Mouse (Mus musculus) midbrain, embryonic 11.5 days (tissue): Measurements from ENCODE around the gene Large1. TPM values are rescaled to one million over a fixed set of nuclear protein-coding genes. Genes with fewer than 3 reads are reported as not detected.
A peak's percentile ranks its signal among the peaks of the same experiment; 100 is the strongest.

Experiments used
- ATAC-seq: fragments of 200-750 bp; cut with Nextera tagmentation; 2 replicates; pipeline ENCODE4 v1.8.0; 2017; ENCODE audit warnings: moderate TSS enrichment, moderate library complexity; ENCODE audit not compliant: low FRiP score
- DNase-seq: peaks from one replicate; pipeline ENCODE4 v3.0.0; 2015; ENCODE audit warnings: low spot score; ENCODE audit errors: missing footprints
- H3K27ac ChIP-seq: fragments of 300-500 bp; sonication (generic); 2 replicates; pipeline ENCODE4 v1.5.1; 2014; ENCODE audit warnings: low read depth, low read length
- H3K27me3 ChIP-seq: fragments of 300-500 bp; sonication (generic); 2 replicates; pipeline ENCODE4 v1.6.1; 2014; ENCODE audit warnings: mild to moderate bottlenecking, low read length, moderate library complexity, mixed read lengths; ENCODE audit not compliant: control insufficient read depth, insufficient read depth
- H3K36me3 ChIP-seq: fragments of 300-500 bp; sonication (generic); 2 replicates; pipeline ENCODE4 v1.6.1; 2014; ENCODE audit warnings: mild to moderate bottlenecking, low read length, moderate library complexity, mixed read lengths; ENCODE audit not compliant: control insufficient read depth, insufficient read depth
- H3K4me1 ChIP-seq: fragments of 300-500 bp; sonication (generic); 2 replicates; pipeline ENCODE4 v1.6.1; 2014; ENCODE audit warnings: low read length; ENCODE audit not compliant: control insufficient read depth, insufficient read depth
- H3K4me2 ChIP-seq: fragments of 300-500 bp; sonication (generic); 2 replicates; pipeline ENCODE4 v1.6.1; 2014; ENCODE audit warnings: mild to moderate bottlenecking, moderate library complexity
- H3K4me3 ChIP-seq: fragments of 300-500 bp; sonication (generic); 2 replicates; pipeline ENCODE4 v1.5.1; 2014; ENCODE audit warnings: low read depth, low read length
- H3K9ac ChIP-seq: fragments of 300-500 bp; sonication (generic); 2 replicates; pipeline ENCODE4 v1.6.1; 2014; ENCODE audit warnings: low read length
- H3K9me3 ChIP-seq: fragments of 300-500 bp; sonication (generic); 2 replicates; pipeline ENCODE4 v1.6.1; 2016; ENCODE audit warnings: low read length; ENCODE audit not compliant: control insufficient read depth
- WGBS: fragments of 180-500 bp; shearing (Covaris S2); extraction: QIAGEN DNeasy Blood & Tissue Kit; methylation state at CpG from one replicate; pipeline ENCODE4 v1.1.7; 2014; 5-methylcytosine and 5-hydroxymethylcytosine counted together
- polyA plus RNA-seq: library from polyadenylated mRNA; unstranded; fragments of >200 nt; fragmentation: Nextera tagmentation; extraction: Ambion mirVana; gene quantifications from 2 replicates; pipeline ENCODE4 v1.2.1, GENCODE M21; 2014

The Large1 gene
- polyA plus RNA-seq, 1 experiment from 2014 or later = 8.4 TPM

GRCm38 (mm10) chr8:73053878-73054277 is 299.5 kb downstream of the Large1 start:
- DNase-seq (no peak), ATAC-seq (no peak)
- no peaks in the 10 kb centered on the region for H3K9me3 ChIP-seq
- H3K9ac ChIP-seq = no peak overlapping the region
- no peak overlapping the region for H3K27ac ChIP-seq
- no peaks in the 10 kb centered on the region for H3K4me1 ChIP-seq
- WGBS = 92% methylated on average over 3 of the region's 3 CpGs
- no peaks in the 10 kb centered on the region for H3K36me3 ChIP-seq
- H3K4me2 ChIP-seq = no peak overlapping the region
- H3K4me3 ChIP-seq = no peak overlapping the region
- no peaks in the 10 kb centered on the region for H3K27me3 ChIP-seq

DNA sequence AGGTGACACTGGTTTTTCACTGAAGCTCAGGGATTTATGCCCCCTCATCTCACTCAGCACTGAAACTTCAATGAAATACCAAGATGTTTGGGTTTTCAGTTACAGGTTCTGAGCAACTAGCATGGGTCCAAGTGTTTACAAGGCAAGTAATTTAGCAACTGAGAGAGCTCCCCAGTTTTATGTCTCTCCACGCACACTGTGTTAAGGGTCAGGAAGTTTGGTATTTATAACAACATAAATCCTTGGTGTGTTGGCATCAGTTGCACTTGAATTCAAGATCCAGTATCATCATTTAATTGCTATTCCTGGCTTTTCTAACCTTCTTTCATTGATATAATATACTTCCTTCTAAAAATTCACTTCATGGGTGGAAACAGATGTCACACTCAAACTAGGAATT is 300.9 kb downstream of the Large1 start:
- no peak for DNase-seq
- no peaks in the 10 kb centered on the region for H3K9me3 ChIP-seq
- 100% methylated on average over 1 of the region's 1 CpGs for WGBS
- H3K4me2 ChIP-seq = no peak overlapping the region
- no peak overlapping the region for H3K4me3 ChIP-seq
- H3K27me3 ChIP-seq = no peaks in the 10 kb centered on the region
- H3K9ac ChIP-seq = no peak overlapping the region
- no peaks in the 10 kb centered on the region for H3K4me1 ChIP-seq
- no peaks in the 10 kb centered on the region for H3K36me3 ChIP-seq
- H3K27ac ChIP-seq = no peak overlapping the region
- no peak for ATAC-seq

DNA sequence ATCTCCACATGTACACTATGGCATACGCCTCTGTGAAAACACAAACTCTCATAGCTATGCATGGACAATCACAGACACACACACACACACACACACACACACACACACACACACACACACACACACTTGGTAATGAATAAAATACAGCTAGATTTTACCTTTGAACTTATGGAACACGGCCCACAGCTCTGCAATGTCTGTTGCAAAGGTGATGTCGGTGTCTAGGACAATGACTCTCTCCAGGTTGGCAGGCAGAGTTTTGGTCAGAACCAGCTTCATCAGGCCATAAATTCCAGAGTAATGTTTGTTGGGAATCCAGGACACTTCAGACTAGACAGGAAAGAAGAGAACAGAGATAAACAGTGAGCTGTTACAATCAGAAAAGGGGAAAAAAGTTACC is 305.2 kb downstream of the Large1 start:
- H3K27ac ChIP-seq = no peak overlapping the region
- H3K9ac ChIP-seq = no peak overlapping the region
- H3K4me2 ChIP-seq = no peak overlapping the region
- no peaks in the 10 kb centered on the region for H3K36me3 ChIP-seq
- no peak for ATAC-seq
- no peak for DNase-seq
- WGBS = 94% methylated on average over 3 of the region's 3 CpGs
- no peaks in the 10 kb centered on the region for H3K9me3 ChIP-seq
- no peaks in the 10 kb centered on the region for H3K4me1 ChIP-seq
- no peaks in the 10 kb centered on the region for H3K27me3 ChIP-seq
- H3K4me3 ChIP-seq = no peak overlapping the region

GRCm38 (mm10) chr8:73029787-73030186 is 323.6 kb downstream of the Large1 start:
- Histone ChIP-seq H3K4me2 (no peak overlapping the region), H3K36me3 (no peaks in the 10 kb centered on the region), H3K9ac (no peak overlapping the region), H3K9me3 (no peaks in the 10 kb centered on the region), H3K27me3 (no peaks in the 10 kb centered on the region), H3K27ac (no peak overlapping the region), H3K4me1 (no peaks in the 10 kb centered on the region), H3K4me3 (no peak overlapping the region)
- DNase-seq = no peak
- ATAC-seq = no peak

DNA sequence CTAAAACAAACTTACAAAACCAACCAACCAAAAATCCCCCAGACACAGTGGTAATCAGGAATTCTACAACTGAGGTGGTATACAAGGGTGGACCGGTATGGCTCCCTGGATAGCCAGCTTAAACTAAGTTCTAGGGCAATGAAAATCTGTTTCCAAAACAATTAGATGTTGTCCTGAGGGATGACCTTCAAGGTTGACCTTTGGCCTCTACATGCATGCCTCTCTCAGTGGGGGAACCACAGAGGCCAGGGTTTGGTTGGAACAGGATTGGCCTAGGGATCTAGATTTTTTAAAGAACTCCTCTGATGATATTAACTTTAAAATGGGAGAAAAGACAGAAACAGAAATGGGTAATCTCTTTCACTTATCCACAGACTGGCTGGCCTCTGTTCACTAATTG is 335.1 kb downstream of the Large1 start:
- 40% methylated on average over 1 of the region's 1 CpGs for WGBS
- DNase-seq (no peak), ATAC-seq (no peak)
- Histone ChIP-seq H3K36me3 (no peaks in the 10 kb centered on the region), H3K9me3 (no peaks in the 10 kb centered on the region), H3K4me1 (no peaks in the 10 kb centered on the region), H3K9ac (no peak overlapping the region), H3K27me3 (no peaks in the 10 kb centered on the region), H3K27ac (no peak overlapping the region), H3K4me2 (no peak overlapping the region), H3K4me3 (no peak overlapping the region)

DNA sequence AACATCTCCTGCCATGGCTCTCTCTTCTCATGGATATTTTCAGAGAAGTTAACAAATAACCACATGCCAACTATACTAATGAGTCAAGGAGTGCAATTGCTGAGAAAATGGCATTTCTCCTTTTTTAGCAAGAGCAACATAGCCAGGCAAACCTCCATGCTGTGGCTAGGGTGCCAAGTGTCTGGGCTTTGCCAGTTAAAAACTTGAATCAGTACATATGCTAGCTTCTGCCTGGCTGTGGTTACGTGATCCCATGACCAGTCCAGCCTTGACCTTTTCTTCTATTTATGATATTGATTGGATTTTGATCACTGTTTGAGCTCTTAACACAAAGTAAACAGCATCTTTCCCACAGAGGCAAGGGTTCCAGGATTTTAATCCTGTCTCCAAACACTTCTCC is 335.7 kb downstream of the Large1 start:
- Histone ChIP-seq H3K27me3 (no peaks in the 10 kb centered on the region), H3K4me2 (no peak overlapping the region), H3K4me3 (no peak overlapping the region), H3K36me3 (no peaks in the 10 kb centered on the region), H3K9me3 (no peaks in the 10 kb centered on the region), H3K4me1 (no peaks in the 10 kb centered on the region), H3K9ac (no peak overlapping the region), H3K27ac (no peak overlapping the region)
- ATAC-seq = no peak
- WGBS = 85% methylated on average over 1 of the region's 1 CpGs
- DNase-seq = no peak

DNA sequence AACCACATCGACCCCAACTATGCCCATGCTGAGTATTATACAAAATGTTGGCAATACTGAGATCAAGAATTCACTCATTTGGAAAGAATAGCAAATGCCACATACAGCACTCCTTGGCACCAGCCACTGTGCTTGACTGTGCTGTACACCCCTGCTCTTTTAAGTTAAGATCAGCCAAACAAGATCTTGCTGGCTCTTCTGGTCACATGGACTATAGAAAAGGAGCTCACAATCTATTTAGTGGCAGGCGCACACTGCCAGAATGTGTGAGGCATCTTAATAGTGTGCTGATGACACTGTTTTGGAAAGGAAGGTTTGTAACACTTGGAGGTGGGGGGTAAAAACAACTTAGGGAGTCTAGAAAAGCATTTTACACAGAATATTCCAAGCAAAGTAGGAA is 337.0 kb downstream of the Large1 start:
- H3K9ac ChIP-seq = no peak overlapping the region
- no peaks in the 10 kb centered on the region for H3K27me3 ChIP-seq
- H3K4me1 ChIP-seq = no peaks in the 10 kb centered on the region
- no peak for ATAC-seq
- no peak overlapping the region for H3K4me2 ChIP-seq
- no peak for DNase-seq
- H3K27ac ChIP-seq = no peak overlapping the region
- no peak overlapping the region for H3K4me3 ChIP-seq
- H3K36me3 ChIP-seq = no peaks in the 10 kb centered on the region
- H3K9me3 ChIP-seq = no peaks in the 10 kb centered on the region
- WGBS = 82% methylated on average over 2 of the region's 2 CpGs

DNA sequence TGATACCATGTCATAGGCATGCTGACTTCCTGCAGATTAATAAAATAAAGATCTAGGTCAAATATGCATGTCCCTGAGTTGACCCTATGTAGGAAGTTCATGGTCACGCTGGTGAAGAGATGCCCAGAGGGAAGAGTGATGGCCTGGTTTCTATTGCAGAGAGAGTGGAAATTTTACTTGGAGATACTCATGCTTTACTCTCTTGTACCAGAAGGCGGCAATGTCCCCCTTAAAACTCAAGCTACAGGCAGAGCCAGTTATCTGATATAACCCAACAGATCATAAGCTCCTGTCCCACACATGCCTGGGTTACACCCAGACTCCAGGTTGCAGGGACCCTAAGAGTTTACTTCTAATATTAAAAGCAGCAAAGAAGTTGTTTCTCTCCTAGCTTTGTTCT is 345.9 kb downstream of the Large1 start:
- Histone ChIP-seq H3K9ac (no peak overlapping the region), H3K4me3 (no peak overlapping the region), H3K9me3 (no peaks in the 10 kb centered on the region), H3K27me3 (no peaks in the 10 kb centered on the region), H3K27ac (no peak overlapping the region), H3K36me3 (no peaks in the 10 kb centered on the region), H3K4me2 (no peak overlapping the region), H3K4me1 (no peaks in the 10 kb centered on the region)
- ATAC-seq = peak; percentile 46; the same call in 1 of the 2 replicates
- DNase-seq = no peak
- 68% methylated on average over 2 of the region's 2 CpGs for WGBS

DNA sequence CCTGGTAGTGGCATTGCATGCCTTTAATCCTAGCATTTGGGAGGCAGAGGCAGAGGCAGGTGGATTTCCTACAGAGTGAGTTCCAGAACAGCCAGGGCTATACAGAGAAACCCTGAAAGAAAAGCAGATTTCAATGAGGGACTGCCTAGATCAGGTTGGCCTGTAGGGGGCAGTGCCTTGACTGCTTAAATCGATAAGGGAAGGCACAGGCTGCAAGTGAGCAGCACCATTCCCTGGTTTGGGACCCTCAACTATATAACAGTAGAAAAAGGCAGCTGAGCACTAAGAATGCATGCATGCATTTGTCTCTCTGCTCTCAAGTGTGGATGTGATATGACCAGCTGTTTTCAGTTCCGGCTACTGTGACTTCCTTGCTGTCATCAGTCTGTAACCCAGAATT is 349.5 kb downstream of the Large1 start:
- Histone ChIP-seq H3K27me3 (no peaks in the 10 kb centered on the region), H3K4me1 (no peaks in the 10 kb centered on the region), H3K36me3 (no peaks in the 10 kb centered on the region), H3K9me3 (no peaks in the 10 kb centered on the region), H3K9ac (no peak overlapping the region), H3K27ac (no peak overlapping the region), H3K4me2 (no peak overlapping the region), H3K4me3 (no peak overlapping the region)
- ATAC-seq (peak; percentile 63; the same call in 1 of the 2 replicates), DNase-seq (no peak)
- 52% methylated on average over 2 of the region's 2 CpGs for WGBS

DNA sequence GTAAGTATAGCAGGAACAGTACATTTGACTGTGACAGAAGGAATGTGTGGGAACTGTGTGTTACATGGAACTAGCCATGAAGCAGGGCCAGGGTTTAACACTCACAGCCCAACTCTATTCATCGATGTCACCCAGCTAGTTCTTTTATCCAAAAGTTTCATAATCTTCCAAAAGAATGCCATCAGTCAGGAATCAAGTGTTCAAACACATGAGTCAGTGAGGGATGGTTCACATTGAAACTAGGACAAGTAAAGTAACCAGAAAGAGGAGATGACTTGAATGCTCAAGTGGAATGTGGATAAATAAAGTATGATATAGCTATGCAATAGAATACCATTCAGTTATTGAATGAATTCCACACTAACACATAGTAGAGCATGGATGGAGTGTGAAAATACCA is 359.5 kb downstream of the Large1 start:
- DNase-seq = no peak
- Histone ChIP-seq H3K4me3 (no peak overlapping the region), H3K9ac (no peak overlapping the region), H3K9me3 (no peaks in the 10 kb centered on the region), H3K27ac (no peak overlapping the region), H3K27me3 (no peaks in the 10 kb centered on the region), H3K4me1 (no peaks in the 10 kb centered on the region), H3K4me2 (no peak overlapping the region), H3K36me3 (no peaks in the 10 kb centered on the region)
- WGBS = 94% methylated on average over 1 of the region's 1 CpGs
- ATAC-seq = no peak
